Mouse (Mus musculus) urinary bladder, postnatal 0 days (tissue): ENCODE data around the gene Rsph10b. TPM values are rescaled to one million over a fixed set of nuclear protein-coding genes. Genes with fewer than 3 reads are reported as not detected.

Experiments
- polyA plus RNA-seq: library from polyadenylated mRNA; unstranded; fragments of >200 nt; fragmentation: Nextera tagmentation; extraction: Ambion mirVana; gene quantifications from 2 replicates; pipeline ENCODE4 v1.2.1, GENCODE M21; 2015

The Rsph10b gene
- polyA plus RNA-seq = 0.19 and 0.52 TPM in 2 replicates

DNA sequence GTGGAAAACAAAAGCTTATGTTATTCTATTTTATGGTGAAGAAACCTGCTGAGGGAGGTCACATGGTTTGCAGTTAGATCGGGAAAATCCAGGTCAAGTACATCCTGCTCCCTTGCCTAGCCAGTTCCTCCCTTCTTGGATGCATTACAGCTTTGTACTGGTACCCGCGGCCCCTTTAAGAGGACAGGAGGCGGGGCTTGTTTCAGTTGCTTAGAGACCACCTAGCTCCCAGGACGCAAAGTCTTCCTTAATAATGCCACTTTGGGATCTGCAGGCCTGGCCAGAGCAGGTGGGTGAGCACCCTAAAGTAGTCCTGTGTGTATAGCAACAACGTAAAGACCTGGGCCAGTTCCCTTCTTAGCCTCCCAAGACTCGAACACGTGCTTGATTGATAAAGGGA lies at the start of gene Rsph10b:
Rsph10b (plus strand) TSS at position 205 of the 400 bp plus-strand sequence.

DNA sequence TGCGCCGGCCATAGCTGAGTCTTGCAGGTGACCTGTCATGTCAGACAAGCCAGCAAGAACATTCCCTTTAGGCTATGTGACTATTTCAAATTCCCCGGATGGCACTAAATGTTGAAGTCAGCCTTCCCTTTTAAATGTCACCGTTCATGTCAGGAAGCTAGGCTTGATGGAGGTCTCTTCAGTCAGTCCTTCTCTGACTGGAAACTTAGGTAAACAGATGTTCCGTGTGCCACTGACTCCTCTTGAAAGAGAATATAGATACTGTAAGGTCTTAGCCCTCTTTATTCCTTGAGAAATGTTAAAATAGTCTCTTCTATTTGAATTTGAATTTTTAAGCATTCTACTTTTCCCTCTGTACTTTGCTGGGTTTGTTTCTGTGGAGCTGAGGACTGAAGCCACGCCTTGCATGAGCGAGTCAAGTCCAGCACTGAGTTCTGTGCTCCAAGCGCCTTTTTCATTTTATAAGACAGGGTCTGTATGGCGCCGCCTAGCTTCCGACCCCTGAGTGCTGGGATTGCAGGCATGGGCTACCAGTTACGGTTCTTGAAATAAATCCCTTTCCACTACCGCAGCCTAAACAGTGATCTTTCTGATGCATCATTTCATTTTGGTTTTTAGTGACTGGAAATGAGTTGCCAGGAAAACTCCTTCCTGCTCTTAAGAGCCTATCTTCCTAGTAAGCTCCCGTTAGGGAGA lies 35.1 kb upstream of the Rsph10b start, which contains the start of gene Ankrd61:
Ankrd61 (minus strand) TSS at position 51 of the 696 bp plus-strand sequence.

DNA sequence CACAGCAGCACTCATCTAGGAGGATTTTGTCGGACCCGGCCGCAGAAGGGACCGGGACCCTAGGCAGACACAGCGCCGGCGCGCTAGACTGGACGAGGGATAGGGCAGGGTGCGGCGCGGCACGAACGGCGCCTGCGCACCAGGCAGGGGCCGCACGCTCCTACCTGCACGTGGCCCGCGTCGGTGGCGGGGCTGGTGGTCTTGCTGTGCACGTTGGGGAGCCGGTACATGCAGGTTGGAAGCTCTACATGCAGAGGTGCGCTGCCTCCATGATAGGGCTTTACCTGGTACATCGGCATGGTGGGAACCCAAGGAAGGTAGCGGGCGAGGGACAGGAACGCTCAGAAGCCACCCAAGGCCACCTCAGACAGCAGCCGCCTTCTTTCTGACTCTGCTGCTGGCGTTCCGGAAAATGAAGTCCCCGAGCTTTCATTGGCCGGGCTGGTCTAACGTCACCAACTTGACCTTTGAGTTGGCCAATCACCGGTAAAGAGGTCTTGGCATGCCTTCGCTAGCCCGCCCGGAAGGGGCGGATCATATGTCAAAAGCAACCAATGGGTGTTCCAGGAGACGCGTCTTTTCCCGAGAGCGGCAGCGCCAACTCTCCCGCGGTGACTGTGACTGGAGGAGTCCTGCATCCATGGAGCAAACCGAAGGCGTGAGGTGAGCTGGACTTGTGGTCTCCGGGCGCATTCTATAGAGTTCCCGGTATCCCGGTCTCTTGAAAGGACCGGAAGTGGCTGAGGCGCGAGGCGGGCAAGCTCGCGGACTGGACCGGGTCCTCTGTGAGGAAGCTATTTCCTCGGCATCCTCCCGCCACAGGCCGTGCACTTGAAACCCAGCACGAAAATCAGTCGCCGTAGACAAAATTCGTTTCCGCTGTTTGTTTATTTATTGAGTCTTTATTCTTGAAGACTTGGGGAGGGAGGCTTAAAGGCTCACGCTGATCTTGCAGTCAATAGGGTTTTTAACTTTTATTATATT lies 23.1 kb upstream of the Rsph10b start, which contains the start of the genes Aimp2 and Pms2:
Aimp2 (minus strand) TSS at position 431 of the 984 bp plus-strand sequence.
Pms2 (plus strand) TSS at position 548 of the 984 bp plus-strand sequence.

DNA sequence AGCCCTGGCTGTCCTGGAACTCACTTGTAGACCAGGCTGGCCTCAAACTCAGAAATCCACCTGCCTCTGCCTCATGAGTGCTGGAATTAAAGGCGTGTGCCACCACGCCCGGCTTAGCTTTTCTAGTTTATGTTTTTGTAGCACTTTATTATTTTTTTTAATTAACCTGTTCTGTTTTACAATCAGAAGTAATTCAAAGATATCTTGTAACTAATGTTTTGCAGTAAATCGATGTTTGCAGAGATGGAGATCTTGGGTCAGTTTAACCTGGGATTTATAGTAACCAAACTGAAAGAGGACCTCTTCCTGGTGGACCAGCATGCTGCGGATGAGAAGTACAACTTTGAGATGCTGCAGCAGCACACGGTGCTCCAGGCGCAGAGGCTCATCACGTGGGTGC lies 5.0 kb upstream of the Rsph10b start, which contains the start of gene Gm42421:
Gm42421 (plus strand) TSS at position 301 of the 400 bp plus-strand sequence.

DNA sequence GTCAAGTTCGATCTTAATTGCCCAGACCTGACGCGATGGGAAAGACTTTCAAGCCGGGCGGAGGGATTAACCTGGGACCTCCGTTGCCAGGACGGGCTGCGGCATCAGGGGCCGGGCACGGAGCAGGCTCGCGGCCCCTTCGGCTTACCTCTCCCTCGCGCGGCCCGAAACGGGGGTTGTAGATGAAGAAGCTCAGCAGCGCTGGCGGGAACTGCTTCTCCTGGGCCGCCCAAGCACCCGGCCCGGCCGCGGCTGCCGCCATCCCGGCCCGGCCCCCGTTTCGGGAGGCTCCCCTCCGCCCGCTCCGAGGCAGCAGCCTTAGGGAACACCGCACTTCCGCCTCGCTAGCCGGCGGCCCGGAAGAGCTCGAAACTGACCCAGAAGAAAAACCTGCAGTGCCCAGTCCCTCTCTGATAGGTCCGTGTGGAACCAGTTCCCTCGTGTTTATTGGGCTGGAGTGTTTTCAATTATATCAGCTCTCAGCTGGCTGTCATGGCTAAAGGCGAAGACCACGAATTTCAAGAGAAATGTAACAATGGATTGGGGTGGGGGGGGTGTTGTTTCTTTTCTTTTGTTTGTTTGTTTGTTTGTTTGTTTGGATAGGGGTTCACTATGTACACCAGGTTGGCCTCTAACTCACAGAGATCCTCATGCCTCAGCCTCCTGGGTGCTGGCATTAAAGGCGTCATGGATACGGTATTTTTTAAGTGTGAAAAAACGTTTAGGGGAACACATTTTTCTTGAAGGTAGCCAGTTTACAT lies 81.9 kb downstream of the Rsph10b start, which contains the start of gene Ccz1:
Ccz1 (minus strand) TSS at position 327 of the 761 bp plus-strand sequence.

DNA sequence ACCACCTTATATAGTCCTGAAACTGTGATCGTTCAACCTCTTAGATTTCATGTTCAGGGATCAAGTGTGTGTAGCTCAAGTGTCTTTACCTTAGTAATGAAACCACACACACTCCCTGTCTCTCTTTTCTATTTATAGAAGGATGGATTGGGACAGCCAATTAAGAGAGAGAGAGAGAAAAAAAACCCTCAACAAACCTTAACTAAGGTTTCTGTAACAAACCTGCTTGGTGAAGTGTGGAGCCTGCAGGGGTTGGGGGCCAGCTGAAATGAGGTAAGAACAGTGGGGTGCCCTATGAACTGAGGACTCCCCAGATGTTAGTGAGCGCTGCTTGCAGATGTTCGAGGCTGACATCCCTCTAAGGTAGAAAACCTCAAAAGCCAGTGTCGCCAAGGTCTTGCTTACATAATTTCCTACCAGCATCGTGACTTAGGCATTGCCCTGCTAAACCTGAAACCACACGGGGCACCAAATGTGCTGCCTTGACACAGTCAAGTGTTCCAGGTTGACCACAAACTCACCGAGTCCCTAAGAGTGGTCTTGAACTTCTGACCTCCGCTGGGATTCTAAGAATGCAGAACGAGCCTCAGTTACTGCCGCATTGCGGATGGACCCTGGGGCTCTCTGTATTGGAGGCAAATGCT lies 93.9 kb downstream of the Rsph10b start, which contains the start of gene Ocm:
Ocm (minus strand) TSS at position 51 of the 644 bp plus-strand sequence.

Other genes with a start within 250 kb of the Rsph10b start
- 6.3 and 6.9 TPM in 2 replicates for gene Usp42, start 200.8 kb upstream of the Rsph10b start, polyA plus RNA-seq
- gene Eif2ak1, start 115.2 kb upstream of the Rsph10b start, polyA plus RNA-seq = 19.2 and 19.5 TPM in 2 replicates
- gene Ankrd61, start 35.4 kb upstream of the Rsph10b start, polyA plus RNA-seq = 0.08 and 0.27 TPM in 2 replicates
- gene Aimp2, start 23.2 kb upstream of the Rsph10b start, polyA plus RNA-seq = 79.5 and 83.0 TPM in 2 replicates
- gene Pms2, start 23.1 kb upstream of the Rsph10b start, polyA plus RNA-seq = 10.0 and 11.9 TPM in 2 replicates
- 0.24 TPM in 1 of 2 replicates, not detected in the other for gene Gm42421, start 4.9 kb upstream of the Rsph10b start, polyA plus RNA-seq
- gene Ccz1, start 81.8 kb downstream of the Rsph10b start, polyA plus RNA-seq = 47.3 and 52.5 TPM in 2 replicates
- gene Ocm, start 93.6 kb downstream of the Rsph10b start, polyA plus RNA-seq = not detected in 2 replicates
- gene Lmtk2, start 167.4 kb downstream of the Rsph10b start, polyA plus RNA-seq = 3.0 and 3.8 TPM in 2 replicates